Mouse (Mus musculus): ENCODE measurements around the gene Gm45233.

Gene Gm45233

GRCm38 (mm10) chr7:43495343-43496021 lies 51.6 kb downstream of the Gm45233 start:
- DNase-seq (ENCODE audit: extremely low spot score, low spot score) = no peak

- DNase-seq (ENCODE audit: extremely low spot score, low spot score) = no peak
These were observed 68.0 kb downstream of the Gm45233 start for GRCm38 (mm10) chr7:43511707-43512478.

GRCm38 (mm10) chr7:43512519-43512918 lies 68.6 kb downstream of the Gm45233 start:
- no peak for DNase-seq (ENCODE audit: extremely low spot score, low spot score)
